Mouse (Mus musculus) neural tube, embryonic 10.5 days (tissue): ENCODE data around the gene Tfap2a.
A peak's percentile ranks its signal among the peaks of the same experiment; 100 is the strongest.

Experiments
- DNase-seq: peaks from one replicate; pipeline ENCODE4 v3.0.0-alpha.2; 2017; ENCODE audit warnings: low spot score; ENCODE audit errors: extremely low spot score

Gene Tfap2a

DNA sequence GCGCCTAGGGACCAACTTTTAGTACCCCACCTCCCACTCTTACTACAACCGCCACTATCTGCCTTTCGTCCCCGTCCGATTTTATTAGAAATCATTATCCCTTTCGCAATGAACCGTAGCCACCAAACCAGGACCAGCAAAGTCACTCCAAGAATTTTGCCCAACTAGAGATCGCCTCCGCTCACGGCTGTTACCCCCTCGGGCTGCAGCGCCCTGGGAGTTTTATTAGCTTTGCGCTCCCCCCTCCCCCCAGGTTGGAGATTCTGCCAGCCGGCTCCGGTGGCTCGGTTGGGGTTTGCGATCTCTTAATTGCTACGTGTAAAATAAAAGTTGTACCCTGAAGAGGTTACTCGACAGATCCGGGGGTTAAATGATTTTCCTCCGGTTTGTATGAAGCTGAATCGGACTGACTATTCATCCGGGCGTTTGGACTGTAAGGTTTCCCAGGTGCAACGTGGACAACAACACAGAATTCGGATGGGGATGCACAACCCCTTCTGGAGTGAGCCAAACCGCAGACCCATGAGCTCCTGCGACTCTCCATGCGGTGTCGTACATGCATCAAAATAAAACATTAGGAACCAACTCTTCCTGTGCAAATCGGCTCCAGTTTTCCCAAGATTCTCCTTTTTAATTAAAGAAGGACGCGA lies 3.7 kb downstream of the Tfap2a start:
- peak; percentile 59 for DNase-seq

DNA sequence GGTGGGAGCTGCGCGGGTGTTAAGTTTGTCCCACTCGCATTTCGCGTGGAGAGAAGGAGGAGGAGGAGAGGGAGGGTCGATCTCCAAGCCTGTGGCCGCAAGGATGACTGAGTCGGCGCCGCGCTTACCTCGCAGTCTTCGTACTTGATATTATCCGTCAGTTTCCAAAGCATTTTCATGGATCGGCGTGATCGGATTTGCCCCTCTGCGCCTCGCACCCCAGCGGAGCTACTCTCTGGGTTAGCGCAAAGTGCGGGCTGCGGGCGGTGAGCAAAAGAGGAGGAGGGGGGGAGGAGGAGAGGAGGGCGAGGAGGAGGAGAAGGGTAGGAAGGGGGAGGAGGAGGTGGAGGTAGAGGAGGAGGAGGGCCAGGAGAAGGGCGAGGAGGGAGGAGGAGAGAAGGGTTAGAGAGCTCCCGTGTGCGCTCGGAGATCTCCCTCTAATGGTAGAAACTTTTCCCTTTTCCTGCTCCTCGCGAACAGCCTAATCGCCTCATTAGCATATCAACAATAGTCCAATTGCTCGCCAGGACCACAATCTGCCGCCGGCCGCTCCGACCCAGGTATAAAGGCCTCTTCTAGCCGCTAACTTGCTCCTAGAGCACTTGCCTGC lies 4.5 kb downstream of the Tfap2a start:
- peak; percentile 79 for DNase-seq

DNA sequence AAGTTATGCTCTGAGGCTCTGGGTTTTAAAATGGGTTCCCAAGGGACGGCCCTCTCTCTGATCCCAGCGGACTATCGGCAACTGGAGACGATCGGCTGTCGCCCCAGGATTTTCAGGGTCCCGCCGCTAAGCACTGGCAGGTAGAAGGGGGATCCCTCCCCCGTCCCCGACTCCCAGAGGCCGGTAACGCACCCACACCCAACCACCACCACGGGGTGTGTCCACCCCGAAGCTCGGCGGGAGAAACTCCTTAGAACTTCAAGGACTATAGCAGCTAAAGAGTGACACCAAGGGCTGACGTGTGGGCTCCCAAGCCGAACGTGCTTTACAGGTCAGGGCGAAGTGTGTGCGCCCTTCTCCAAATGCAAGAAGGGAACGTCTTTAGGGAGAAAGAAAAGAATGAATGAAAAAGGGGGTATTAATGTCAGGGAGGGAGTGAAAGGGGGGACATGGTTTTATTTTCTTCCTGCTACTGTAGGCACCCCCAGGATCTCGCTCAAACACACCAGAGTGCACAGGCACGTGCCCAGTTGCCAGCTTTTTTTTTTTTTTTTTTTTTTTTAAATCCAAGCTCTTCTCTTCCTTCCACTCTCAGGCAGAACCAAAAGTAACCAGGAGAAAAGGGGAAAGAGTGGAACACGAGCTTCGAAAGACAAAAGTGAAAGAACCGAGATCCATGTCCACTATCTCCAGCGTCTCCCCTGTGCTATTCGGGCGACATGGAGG lies 5.2 kb downstream of the Tfap2a start:
- DNase-seq = peak; percentile 53

DNA sequence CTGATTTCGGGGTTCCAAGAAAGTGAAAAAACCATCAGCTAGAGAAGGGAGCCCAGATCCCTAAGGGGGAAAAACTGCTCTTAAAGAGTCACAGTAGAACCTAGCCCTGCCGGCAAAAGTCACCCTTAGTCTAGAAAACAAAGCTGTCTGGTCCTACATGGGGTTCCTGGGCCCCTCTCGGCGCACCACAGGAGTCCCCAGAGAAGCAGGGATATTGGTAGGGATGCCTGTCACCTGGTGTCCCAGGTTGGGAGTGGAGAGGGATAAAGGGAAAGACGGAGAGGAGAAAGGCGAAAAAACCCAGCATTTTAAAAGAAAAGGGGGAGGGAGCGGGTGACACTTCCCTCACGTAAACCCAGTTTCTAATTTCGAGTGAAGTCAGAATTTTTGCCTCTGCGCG lies 6.1 kb downstream of the Tfap2a start:
- DNase-seq = peak; percentile 54

DNA sequence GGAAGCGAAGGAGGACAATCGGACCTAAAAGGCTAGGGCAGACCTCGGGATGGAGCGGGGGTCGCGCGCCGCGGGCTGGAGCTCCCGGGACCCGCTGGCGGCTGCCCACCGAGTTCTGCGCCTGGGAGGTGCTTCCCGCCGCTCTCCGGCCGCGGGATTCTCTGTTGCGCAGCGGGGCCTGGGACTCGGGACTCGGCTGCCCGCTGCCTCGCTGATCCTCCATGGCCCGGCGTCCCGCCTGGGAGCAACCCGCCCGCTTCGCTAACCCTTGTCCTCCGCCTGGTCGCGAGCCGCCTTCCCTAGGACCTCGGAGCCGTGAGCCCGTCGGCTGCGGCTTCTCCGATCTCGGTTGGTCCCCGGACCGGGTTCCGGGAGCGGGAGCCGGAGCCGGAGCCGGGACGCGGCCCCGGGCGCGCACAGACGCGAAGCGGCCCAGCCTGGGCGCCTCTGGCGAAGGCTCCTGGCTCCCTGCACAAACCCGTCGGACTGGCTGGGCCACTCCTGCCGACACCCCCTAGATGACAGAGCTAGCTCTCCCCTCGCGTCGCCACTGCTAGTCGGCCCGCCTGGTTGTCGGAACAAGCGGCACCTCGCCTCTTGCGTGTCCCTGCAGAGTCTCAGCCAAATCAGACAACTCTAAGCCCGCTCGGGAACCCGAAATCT lies 6.9 kb downstream of the Tfap2a start:
- peak; percentile 86 for DNase-seq

DNA sequence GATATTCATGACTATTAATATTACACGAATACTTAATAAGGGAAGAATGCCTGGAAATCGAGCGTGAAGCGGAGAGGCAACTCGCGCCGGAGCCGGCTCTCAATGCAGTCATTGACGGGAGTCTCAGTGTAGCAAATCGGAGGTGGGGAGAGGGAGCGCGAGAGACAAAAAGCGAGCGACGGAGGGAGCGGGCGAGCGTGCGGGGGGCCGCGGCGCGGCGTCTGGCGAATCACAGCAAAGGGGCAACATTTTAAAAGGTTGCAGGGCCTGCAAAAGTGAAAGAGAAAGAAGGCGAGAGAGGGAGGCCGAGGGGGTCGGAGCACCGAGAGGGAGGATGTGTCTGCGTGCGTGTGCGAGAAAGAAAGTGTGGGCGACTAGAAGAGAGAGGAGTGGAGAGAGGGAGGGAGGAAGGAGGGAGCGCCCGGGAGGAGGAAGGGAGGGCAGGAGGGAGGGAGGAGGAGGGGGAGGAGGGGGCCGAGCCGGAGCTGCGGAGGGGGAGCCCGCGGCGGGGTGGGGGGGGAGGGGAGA lies 7.5 kb downstream of the Tfap2a start:
- DNase-seq = peak; percentile 84

DNA sequence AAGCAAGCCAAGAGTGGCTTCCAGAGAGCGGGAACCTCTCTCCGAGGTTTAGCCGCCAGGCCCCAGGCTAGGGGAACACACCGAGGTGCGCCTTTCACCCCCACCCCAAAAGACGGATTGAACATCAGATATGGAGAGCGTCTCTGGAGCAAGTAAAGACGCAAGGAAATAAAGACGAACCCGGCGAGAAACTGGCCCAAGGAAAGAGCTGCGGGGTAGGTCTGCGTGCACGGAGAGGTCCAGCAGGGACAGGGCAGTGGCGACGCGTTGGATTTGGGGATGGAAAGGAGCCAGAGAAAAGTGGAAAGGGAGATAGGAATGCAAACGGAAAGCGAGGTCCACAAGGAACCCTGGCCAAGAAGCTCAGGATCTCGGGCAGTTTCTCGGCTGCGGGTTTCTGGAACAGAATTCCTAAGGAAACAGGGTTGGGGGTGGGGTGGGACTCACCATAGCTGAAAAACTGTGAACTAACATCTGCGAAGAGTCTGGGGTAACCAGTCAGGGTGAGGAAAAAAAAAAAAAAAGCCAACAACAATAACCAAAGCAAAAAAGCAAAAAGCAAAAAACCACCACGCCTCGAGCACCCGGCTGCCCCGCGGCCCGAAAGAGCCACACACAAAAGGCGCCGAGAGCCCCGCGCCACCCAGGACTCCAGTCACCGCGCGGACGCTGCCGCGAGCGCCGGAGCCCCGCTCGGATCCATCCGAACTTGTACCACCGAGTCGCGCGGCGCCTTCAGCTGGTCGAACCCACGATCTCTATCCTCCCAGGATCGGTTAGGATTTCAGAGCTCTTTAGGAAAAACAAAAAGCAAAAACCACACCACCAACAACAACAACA lies 8.4 kb downstream of the Tfap2a start:
- DNase-seq = peak; percentile 78

DNA sequence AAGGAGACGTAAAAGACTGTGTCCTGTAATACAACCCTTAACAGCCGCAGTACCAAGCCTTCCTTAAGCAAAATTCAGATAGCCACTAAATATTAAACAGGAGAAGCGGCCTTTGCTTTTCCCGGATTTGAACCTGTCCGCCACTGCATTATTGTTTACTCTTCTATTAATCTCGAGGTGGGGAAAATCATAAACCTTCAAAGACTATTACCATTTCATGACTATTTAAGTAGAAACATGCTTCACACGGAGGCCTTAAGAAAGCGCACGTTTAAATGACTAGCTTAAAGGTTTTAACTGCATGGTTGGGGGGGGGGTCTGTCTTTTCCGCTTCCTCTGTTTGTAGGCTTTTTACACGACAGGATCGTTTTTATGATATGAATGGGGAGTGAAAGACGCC lies 9.1 kb downstream of the Tfap2a start:
- no peak for DNase-seq

DNA sequence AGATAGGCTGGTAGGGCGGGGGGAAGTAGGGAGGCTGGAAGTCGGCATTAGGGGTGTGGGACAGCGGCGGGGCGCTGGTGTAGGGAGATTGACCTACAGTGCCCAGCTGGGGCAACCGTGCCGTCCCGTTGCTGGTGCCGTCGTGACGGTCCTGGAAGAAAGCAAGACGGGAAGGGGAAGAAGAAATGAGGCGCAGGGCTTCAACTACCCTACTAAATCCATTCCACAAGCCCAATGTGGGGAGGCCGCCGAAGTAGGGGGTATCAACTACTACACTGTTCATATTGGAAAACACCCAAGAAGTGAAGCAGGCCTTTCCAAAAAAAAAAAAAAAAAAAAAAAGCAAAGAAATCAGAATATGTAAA lies 9.6 kb downstream of the Tfap2a start:
- DNase-seq = no peak

DNA sequence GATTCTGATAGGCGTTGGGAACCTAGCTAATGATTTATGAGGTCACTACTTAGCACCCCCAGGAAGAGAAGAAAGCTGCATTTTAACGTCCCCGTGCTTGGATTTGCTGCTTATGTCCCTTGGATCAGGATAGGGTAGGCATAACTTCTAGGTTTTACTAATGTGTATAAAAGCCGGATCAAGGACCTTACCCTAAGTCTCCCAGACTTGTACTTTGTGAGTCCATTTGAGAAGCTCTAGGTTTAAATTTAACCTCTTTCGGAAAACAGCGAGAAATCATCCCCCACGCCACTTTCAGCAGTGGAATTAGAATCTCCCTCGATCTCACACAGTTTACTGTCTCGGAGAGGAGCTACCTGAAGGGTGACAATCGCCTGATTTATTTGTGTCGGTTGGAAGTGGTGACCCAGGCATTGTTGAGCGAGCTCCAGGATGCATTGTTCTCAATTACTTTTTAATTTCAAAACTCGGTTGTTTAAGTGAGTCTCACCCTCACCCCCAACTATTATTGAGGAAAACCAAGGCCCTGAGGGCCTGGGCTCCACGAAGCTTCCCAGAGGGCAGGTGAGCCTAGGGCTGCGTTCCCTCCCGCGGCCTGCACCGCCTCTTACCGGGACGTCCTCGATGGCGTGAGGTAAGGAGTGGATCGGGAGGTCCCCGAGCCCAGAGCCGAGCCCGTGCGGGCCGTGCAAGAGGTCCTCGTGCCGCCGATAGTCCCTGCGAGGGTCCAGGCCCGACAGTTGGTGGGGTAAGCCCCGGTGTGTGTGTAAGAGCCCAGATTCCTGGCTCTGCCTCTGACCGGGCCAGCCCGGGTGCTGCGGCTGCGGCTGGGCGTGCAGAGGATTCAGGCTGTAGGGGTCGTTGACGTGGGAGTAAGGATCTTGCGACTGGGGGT lies 10.2 kb downstream of the Tfap2a start:
- DNase-seq = peak; percentile 75

DNA sequence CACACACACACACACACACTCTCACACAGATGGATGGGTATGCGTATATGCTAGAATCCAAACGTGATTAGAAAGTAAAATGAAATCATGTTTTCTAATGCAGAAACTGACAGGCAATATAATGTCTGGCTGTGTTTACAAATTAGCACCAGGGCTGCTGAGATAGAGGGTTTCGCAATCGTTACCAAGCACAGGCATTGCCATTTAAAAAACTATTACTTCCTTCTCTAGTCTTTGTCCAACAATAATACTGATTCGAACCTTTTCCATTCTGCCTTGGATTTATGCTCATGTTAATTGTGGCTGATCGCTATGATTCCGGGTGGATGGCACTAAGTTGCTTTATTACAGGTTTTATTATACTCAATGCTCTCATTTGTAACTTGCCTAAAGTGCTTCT lies 12.3 kb downstream of the Tfap2a start:
- DNase-seq = no peak

DNA sequence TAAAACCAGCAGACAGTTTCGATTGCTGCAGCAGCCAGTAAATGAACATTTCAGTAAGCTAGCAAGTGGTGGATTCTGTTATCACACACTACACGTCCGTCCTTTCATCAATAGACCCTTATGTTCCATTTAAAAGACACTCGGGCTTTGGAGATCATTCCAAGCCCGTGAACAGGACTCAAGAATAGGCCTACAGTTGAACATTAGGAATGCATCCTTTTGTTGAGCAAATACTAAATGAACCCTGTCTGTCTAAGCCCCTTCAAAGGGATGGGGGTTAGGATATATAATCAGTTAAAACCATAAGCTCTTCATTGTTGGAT lies 14.6 kb downstream of the Tfap2a start:
- no peak for DNase-seq

DNA sequence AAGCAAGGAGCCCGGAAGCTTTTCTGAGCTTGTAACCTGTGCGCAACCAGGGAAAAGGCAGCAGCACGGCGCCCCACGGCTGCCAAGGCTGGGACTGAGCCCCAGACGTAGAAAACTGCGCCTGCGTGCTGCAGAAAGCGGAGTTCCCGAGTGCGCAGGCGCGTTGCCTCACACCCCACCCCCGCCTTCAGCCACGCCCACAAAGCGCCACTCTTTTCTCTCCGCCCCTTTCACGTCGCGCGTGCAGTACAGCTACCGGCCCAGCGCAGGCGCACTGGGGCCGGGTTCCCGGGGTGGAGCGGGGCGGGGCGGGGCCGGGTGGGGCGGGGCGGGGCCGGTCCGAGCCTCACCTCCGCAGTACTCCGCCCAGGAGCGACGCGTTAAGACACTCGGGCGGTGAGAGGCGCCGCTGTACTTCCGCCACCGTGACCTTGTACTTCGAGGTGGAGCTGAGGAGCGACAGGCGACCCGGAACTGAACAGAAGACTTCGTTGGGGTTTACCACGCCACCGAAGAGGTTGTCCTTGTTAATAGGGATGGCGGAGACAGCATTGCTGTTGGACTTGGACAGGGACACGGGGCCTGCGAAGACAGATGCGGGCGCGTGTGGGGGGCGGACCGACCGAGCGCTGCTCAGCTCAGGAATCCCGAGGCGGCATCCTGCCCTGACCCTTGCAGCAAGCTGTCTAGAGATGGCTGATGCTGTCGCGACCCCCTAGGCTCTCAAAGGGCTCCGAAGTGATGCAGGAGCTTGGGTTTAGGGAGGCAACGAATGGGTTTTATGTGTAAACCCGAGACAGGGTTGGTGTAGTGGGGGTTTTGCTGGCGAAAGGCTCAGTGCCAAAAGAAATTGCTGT lies 15.2 kb downstream of the Tfap2a start:
- DNase-seq = peak; percentile 95

DNA sequence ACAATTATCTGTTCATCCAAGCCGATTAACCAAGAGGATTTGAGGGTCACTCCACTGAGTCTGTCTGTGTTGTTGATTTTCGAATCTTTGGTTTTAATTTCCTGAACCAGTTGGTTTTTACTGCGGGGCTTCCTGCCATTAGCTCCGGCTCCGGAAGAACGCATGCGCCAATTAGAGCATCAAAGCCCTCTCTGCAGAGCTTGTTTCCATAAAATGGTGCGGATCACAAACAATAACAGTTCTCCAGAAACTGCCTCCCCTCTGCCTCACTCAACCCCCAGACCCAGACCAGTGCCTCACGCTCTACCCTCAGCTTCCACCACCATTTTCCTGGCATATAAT lies 18.5 kb downstream of the Tfap2a start:
- DNase-seq = no peak

DNA sequence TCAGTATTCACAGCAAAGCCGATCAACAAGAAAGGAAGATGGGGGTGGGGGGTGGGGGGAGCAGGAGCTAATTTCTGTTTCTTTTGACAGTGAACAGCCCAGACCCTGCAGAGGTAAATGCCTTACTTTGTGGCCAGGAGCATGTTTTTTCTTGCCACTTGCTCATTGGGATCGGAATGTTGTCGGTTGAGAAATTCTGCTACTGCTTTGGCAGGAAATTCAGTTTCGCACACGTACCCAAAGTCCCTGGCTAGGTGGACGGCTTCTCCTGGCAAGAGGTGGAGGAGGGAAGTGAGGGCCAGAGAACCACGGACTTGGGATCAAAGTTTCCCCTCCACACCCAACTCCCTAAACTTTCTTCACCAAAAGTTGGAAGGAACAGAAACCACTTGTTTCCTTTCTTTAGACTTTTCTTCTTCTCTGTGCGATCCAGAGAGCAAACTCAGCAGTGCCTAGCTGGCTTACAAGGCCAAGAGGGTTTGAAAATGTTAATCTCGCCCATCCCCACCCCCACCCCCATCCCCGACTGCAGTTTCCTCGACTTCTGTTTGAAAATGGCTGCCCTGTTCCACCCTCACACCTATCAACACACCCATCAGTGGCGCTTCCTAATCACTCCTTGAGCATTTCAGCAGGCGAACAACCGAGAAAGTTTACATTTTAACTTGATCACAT lies 19.0 kb downstream of the Tfap2a start:
- no peak for DNase-seq

DNA sequence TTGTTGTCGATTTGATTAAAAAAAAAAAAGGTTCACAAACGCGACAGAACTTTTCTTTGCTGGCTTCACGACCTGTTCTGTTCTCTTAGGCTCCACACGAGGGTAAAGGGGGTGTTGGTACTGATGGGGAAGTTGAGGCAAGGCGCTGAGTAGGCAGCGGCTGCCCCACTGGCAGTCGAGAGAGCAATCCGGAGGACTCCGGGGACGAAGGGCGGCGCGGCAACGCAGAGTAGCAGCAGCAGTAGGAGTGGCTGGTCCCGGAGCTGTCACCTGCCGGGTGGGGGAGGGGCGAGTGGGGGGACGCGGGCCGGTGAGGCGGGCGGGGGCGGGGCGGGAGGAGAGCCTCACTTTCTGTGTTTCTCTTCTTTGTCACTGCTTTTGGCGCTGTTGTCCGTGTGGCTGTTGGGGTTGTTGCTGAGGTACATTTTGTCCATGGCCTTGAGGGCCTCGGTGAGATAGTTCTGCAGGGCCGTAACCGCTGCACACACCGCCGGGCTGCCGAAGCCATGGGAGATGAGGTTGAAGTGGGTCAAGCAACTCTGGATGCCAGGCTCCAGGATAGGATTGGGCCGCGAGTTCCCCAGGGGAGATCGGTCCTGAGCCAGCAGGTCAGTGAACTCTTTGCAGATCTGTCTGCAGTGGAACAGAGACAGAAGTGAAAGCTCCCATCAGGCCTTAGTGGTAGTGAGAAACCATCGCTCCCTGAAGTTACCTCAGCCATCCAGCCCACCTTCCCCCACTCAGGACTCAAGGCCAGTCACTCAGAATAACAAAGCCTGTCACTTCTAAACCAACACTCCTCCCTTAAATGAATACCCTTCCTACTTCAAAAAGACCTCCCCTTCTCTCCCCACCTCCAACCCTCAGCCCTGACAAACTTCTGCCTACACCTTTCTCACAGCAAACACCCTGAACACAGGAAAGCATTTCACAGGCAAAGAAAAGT lies 21.1 kb downstream of the Tfap2a start:
- DNase-seq = peak; percentile 36

DNA sequence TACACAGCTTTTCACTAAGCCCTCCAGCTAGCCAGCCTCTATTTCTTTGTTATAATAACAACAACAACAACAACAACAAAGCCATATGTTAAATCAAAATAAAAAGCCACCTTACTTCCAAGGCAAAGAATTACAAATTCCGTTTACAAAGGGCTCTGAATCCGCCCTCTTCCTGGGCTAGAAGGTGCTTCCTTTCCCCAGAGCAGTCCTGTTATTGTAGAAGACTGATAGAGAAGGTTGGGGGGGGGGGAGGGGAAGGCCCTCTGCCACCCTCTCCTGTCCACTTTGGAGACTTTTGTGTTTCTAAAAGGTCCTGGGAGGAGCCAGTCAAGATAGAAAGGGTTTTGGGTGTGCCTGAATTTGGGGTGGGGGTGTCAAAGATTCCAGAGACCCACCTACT lies 23.6 kb downstream of the Tfap2a start:
- DNase-seq = peak; percentile 23

DNA sequence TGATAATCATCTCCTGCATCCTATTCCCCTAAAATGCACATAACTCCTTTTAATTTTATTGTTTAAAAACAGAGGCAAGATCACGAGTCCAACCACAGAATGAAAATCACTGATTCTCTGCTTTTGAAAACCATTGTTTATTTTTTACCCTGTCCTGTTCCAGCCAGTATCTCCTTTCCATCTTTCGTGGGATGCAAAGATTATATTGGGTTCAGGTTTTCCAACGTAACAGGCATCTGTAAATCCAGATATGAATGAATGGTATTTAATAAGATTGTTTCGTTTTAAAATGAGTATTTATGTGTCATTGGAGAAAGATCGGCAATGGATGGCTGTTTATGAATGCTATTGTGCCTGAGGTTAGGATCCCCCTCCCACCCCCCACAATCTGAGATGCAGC lies 24.5 kb downstream of the Tfap2a start:
- no peak for DNase-seq
